Mouse (Mus musculus): ENCODE measurements around the gene Ldb3.

DNA sequence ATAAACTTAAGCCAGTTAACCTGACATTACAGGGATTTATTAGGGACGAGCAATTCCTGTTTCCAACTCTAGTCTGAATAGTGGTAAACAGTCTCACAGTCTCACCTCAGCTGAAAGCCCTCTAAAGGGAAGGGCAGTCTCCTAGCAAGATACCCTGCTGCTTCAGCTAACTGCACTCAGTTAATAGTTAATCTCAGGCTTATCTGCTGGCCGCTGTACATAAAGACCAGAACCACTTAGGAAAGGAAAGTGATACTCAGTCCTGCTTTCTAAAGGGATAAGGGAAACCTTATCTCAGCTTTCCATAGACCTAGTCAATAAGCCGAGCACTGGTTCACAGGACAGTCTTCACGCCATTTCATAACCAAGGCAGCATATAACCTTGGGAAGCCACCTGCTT, 52.6 kb downstream of the Ldb3 start:
- TF ChIP-seq GATA1 (IDR thresholded peaks at IDR 0.05; ENCODE audit: low read length) (no peak), TAL1 (IDR thresholded peaks at IDR 0.05; ENCODE audit: low read length) (no peak)

Data from erythroblast, embryonic 14.5 days (primary cell).